Mouse (Mus musculus): Measurements from ENCODE around the gene Ube2n. TPM values are rescaled to one million over a fixed set of nuclear protein-coding genes. Genes with fewer than 3 reads are reported as not detected.

Gene Ube2n
- 13.5 and 40.0 TPM in 2 replicates for polyA plus RNA-seq (2012; ENCODE audit: low replicate concordance)

DNA sequence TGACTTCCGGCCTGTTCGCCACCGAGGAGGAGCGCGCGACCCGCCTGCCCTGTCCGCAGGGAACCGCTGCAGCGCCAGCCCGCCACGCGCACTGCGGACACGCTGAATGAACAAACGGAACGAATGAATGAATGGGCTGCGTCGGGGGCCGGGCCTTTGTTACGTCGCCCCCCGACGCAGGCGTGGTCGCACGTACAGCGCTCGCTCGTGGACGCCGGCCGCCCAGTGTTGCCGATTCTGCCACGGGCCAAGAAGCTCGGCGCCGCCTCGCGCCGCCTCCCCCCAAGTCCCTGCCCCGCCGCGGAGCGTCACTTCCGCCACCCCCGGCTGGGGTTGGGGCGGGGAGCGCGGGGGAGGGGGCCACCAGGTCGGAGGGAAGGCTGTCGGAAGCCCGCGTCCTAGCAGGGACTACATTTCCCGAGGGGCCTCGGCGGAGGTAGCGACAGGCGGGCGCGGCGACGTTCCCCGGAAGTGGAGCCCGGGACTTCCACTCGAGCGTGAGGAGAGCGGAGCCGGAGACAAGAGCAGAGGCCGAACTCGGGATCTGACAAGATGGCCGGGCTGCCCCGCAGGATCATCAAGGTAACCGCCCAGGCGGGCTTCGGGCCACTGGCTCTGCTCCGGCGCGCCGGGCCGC is at the start of gene Ube2n:
Ube2n (plus strand) TSS at position 490 of the 637 bp plus-strand sequence.

DNA sequence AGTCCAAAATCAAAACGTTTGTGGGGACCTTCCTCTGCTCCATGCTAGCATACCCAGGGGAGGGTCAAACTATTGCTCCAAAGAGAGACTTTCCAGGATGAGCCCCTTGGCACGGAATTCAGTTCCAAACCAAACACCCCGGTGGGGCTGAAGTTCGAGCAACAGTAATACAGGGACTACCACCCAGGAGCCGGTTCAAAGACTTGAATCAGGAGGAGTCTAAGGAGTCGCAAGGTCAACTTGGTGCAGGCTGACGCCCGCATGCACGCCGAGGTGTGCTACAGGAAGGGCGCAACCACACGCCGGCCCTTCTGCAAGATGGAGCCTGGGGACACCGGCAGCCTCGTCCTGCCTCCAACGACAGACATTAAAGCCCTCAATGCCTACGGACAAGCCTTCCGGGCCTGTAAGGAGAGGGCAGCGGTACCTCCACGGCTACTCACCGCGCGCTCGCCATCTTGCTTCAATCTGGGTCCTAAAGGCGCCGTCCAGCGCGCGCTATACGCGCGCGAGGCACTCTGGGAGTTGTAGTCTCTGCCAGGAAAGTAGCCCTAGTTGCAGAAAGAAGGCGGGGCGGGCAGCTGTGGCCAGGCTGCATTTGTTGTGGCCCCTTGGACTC is 13.4 kb upstream of the Ube2n start, which contains the start of gene Mrpl42:
Mrpl42 (minus strand) TSS at position 478 of the 619 bp plus-strand sequence.

DNA sequence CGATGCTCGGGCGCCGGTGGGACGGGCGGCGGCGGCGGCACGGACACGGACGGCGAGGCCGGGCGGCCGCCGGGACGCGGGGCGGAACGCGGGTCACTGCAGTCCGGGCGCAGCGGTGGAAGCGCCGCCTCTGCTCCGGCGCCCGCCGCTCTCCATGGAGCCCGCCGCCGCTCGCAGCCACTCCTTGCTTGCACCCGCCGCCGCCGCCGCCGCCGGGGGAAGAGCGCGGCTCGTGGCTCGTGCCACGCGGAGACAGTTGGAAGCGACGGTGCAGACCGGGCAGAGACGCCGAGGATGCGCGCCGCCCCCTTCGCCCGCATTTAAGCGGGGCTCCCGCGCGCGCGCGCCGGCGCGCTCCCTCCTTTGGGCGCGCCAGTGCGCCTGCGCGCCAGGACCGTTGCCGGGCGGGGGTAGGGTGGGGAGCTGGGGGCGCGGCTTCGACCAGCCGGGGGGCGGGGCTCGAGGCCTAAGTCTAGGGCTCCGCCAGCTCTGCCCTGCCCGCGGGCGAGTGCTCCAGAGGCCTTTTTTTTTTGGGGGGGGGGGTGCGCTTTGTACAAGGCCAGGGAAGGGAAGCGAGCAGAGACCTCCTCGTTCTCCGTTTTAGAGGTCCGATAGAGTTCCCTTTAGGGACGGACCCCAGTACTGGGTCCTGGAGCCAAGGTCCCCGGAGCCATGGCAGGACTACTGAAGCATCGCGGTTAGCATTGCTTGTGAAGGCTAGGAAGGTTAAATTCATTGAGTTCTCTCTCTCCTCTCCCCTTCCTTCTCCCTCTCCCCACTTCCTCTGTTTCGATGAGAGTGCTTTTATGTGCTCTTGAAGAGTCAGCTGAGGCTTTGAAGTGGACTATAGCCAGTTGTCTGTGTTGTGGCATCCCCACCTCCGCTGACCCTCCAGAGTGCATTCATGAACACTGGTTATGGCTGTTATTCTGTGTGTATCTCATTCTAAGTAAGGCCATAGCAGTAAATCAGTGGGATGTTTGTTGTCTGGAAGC is 49.2 kb downstream of the Ube2n start, which contains the start of gene Nudt4:
Nudt4 (minus strand) TSS at position 296 of the 995 bp plus-strand sequence.

Other genes starting within 250 kb of the Ube2n start
- gene Cradd, start 191.0 kb upstream of the Ube2n start, polyA plus RNA-seq (2012; ENCODE audit: low replicate concordance), result 18.7 and 19.0 TPM in 2 replicates
- 9.9 and 29.8 TPM in 2 replicates for gene Socs2, start 98.0 kb upstream of the Ube2n start, polyA plus RNA-seq (2012; ENCODE audit: low replicate concordance)
- gene Mrpl42, start 13.2 kb upstream of the Ube2n start, polyA plus RNA-seq (2012; ENCODE audit: low replicate concordance), result 7.1 and 9.6 TPM in 2 replicates
- 19.4 and 39.2 TPM in 2 replicates for gene Nudt4, start 49.0 kb downstream of the Ube2n start, polyA plus RNA-seq (2012; ENCODE audit: low replicate concordance)
- gene Anapc15-ps, start 158.3 kb downstream of the Ube2n start, polyA plus RNA-seq (2012; ENCODE audit: low replicate concordance), result not detected in 2 replicates

Measured in hematopoietic multipotent progenitor cell, adult 10-12 weeks (in vitro differentiated cells).